Mouse (Mus musculus) CD4-positive, CD25-positive, alpha-beta regulatory T cell (primary cell): Measurements from ENCODE around the gene Wee1. TPM values are rescaled to one million over a fixed set of nuclear protein-coding genes. Genes with fewer than 3 reads are reported as not detected.

Experiments
- polyA plus RNA-seq: library from polyadenylated mRNA; unstranded; fragments of 100-300 nt; shearing (Covaris generic); gene quantifications from one replicate; pipeline ENCODE4 v1.2.1, GENCODE M21; 2017

Gene Wee1
- polyA plus RNA-seq = 6.3 TPM

GRCm38 (mm10) chr7:110121516-110122288 lies at the start of gene Wee1:
Gene Wee1, plus strand, starts transcription at chr7:110122046.

Other genes with a start within 250 kb of the Wee1 start
- 36.0 TPM for gene Dennd5a, start 161.6 kb upstream of the Wee1 start, polyA plus RNA-seq
- gene Tmem41b, start 135.1 kb upstream of the Wee1 start, polyA plus RNA-seq = 51.6 TPM
- gene Ipo7, start 103.8 kb upstream of the Wee1 start, polyA plus RNA-seq = 24.8 TPM
- gene Zfp143, start 60.8 kb upstream of the Wee1 start, polyA plus RNA-seq = 42.8 TPM
- 76.4 TPM for gene Swap70, start 99.7 kb downstream of the Wee1 start, polyA plus RNA-seq